Mouse (Mus musculus) heart, adult 2 months (tissue): Measurements from ENCODE around the gene Sp7. TPM values are rescaled to one million over a fixed set of nuclear protein-coding genes. Genes with fewer than 3 reads are reported as not detected.

Experiments
- DNase-seq, 2 experiments: peaks; one replicate each; pipeline ENCODE4 v3.0.0; 2021
- H3K27ac ChIP-seq: fragments of 200-600 bp; 2 replicates; pipeline ENCODE4 v1.8.1; 2022
- H3K27me3 ChIP-seq: fragments of 200-500 bp; 2 replicates; pipeline ENCODE4 v1.6.1; 2012; ENCODE audit warnings: mild to moderate bottlenecking, low read length, inconsistent platforms, mixed read lengths; ENCODE audit not compliant: control insufficient read depth, insufficient read depth
- H3K36me3 ChIP-seq: fragments of 200-500 bp; 2 replicates; pipeline ENCODE4 v1.6.1; 2012; ENCODE audit warnings: low read length, inconsistent platforms; ENCODE audit not compliant: control insufficient read depth, insufficient read depth
- H3K4me1 ChIP-seq: fragments of 200-500 bp; 2 replicates; pipeline ENCODE4 v1.6.1; 2011; ENCODE audit warnings: low read length; ENCODE audit not compliant: control insufficient read depth, insufficient read depth
- H3K4me3 ChIP-seq: fragments of 200-600 bp; 2 replicates; pipeline ENCODE4 v1.8.1; 2022
- H3K79me2 ChIP-seq: fragments of 200-500 bp; replicated peaks from 2 replicates; pipeline ENCODE4 v1.6.1; 2012; ENCODE audit warnings: mild to moderate bottlenecking, inconsistent platforms, low read length, moderate library complexity, mixed read lengths; ENCODE audit not compliant: control insufficient read depth, insufficient read depth
- H3K9ac ChIP-seq: fragments of 200-500 bp; 2 replicates; pipeline ENCODE4 v1.6.1; 2012; ENCODE audit warnings: low read depth, mild to moderate bottlenecking, control low read depth, inconsistent platforms, low read length, mixed read lengths
- CTCF ChIP-seq: fragments of 200-600 bp; IDR thresholded peaks from 2 replicates; pipeline ENCODE4 v1.8.1; 2022; ENCODE audit warnings: antibody characterized with exemption, mild to moderate bottlenecking, moderate library complexity
- EP300 ChIP-seq: fragments of 200-500 bp; IDR thresholded peaks from 2 replicates; pipeline ENCODE4 v1.6.1; 2011; ENCODE audit warnings: low read depth, low read length, control low read depth; ENCODE audit not compliant: insufficient read depth
- POLR2A ChIP-seq: fragments of 200-500 bp; IDR thresholded peaks from 2 replicates; pipeline ENCODE4 v1.6.1; 2011; ENCODE audit warnings: mild to moderate bottlenecking, low read depth, low read length, control low read depth; ENCODE audit not compliant: insufficient read depth
- WGBS: fragments of 180-500 bp; shearing (Covaris S2); methylation state at CpG from one replicate; pipeline ENCODE4 v1.1.7; 2018; 5-methylcytosine and 5-hydroxymethylcytosine counted together
- intact Hi-C: fragments of 180-260 bp; cut with DNase I; formaldehyde crosslinking; loops from one replicate; pipeline ENCODE4 v1.15.1; 2025
- polyA plus RNA-seq: library from polyadenylated mRNA; depleted of rRNA; stranded (reverse); fragments of >200 nt; gene quantifications from 2 replicates; pipeline ENCODE4 v1.2.3, GENCODE M21; 2012
- total RNA-seq, 2 experiments: library from RNA; stranded (reverse); gene quantifications; 2 replicates each; pipeline ENCODE4 v1.2.3; 2021

Gene Sp7
- total and polyA plus RNA-seq, 3 experiments, result not detected

GRCm38 (mm10) chr15:102398629-102399028 lies 31.6 kb upstream of the Sp7 start:
- peak overlapping the region; percentile 99 for H3K27ac ChIP-seq
- H3K79me2 ChIP-seq, result no peaks in the 10 kb centered on the region
- H3K4me3 ChIP-seq, result peak overlapping the region; percentile 57
- intact Hi-C loops, result no loop called here
- peaks cover 10% of the 10 kb centered on the region; the same call in 1 of the 2 replicates for H3K36me3 ChIP-seq
- TF ChIP-seq EP300, result no peak
- no peak for TF ChIP-seq CTCF
- TF ChIP-seq POLR2A, result no peak
- no peak for DNase-seq
- no peaks in the 10 kb centered on the region for H3K27me3 ChIP-seq
- peaks cover 13% of the 10 kb centered on the region for H3K4me1 ChIP-seq
- H3K9ac ChIP-seq, result no peak overlapping the region
- 43% methylated on average over 5 of the region's 5 CpGs for WGBS

GRCm38 (mm10) chr15:102395061-102395460 lies 28.1 kb upstream of the Sp7 start:
- Histone ChIP-seq H3K9ac (peak overlapping the region; percentile 11; the same call in 1 of the 2 replicates), H3K4me1 (peaks cover 13% of the 10 kb centered on the region), H3K36me3 (peaks cover 6% of the 10 kb centered on the region; the same call in 1 of the 2 replicates), H3K79me2 (no peaks in the 10 kb centered on the region), H3K4me3 (no peak overlapping the region), H3K27me3 (no peaks in the 10 kb centered on the region), H3K27ac (peak overlapping the region; percentile 79)
- DNase-seq, result peak in 1 of 2 experiments; percentile 39
- intact Hi-C loops, result no loop called here
- WGBS, result 24% methylated on average over 3 of the region's 3 CpGs
- TF ChIP-seq POLR2A (no peak), CTCF (no peak), EP300 (no peak)

GRCm38 (mm10) chr15:102393584-102394014 lies 26.6 kb upstream of the Sp7 start:
- H3K9ac ChIP-seq, result no peak overlapping the region
- H3K79me2 ChIP-seq, result no peaks in the 10 kb centered on the region
- H3K36me3 ChIP-seq, result peaks cover 6% of the 10 kb centered on the region; the same call in 1 of the 2 replicates
- peak overlapping the region; percentile 79 for H3K27ac ChIP-seq
- peaks cover 12% of the 10 kb centered on the region for H3K4me1 ChIP-seq
- DNase-seq, result peak in 1 of 2 experiments; percentile 48
- intact Hi-C loops, result no loop called here
- H3K27me3 ChIP-seq, result no peaks in the 10 kb centered on the region
- no peak for TF ChIP-seq POLR2A
- no peak; the same call in 1 of the 2 replicates for TF ChIP-seq CTCF
- TF ChIP-seq EP300, result no peak
- no peak overlapping the region for H3K4me3 ChIP-seq

GRCm38 (mm10) chr15:102392520-102392919 lies 25.5 kb upstream of the Sp7 start:
- Histone ChIP-seq H3K27ac (peak overlapping the region; percentile 79), H3K9ac (no peak overlapping the region), H3K79me2 (no peaks in the 10 kb centered on the region), H3K27me3 (no peaks in the 10 kb centered on the region), H3K4me3 (no peak overlapping the region), H3K36me3 (peaks cover 6% of the 10 kb centered on the region; the same call in 1 of the 2 replicates), H3K4me1 (peaks cover 11% of the 10 kb centered on the region)
- DNase-seq, result no peak
- no peak for TF ChIP-seq EP300
- TF ChIP-seq CTCF, result no peak
- WGBS, result 18% methylated on average over 2 of the region's 2 CpGs
- intact Hi-C loops, result no loop called here

- peaks cover 3% of the 10 kb centered on the region; the same call in 1 of the 2 replicates for H3K36me3 ChIP-seq
- peak overlapping the region; percentile 13; the same call in 1 of the 2 replicates for H3K27ac ChIP-seq
- H3K79me2 ChIP-seq, result no peaks in the 10 kb centered on the region
- H3K27me3 ChIP-seq, result no peaks in the 10 kb centered on the region
- DNase-seq, result no peak
- H3K4me1 ChIP-seq, result peaks cover 5% of the 10 kb centered on the region
- WGBS, result 69% methylated on average over 3 of the region's 3 CpGs
- no peak overlapping the region for H3K4me3 ChIP-seq
- no peak overlapping the region for H3K9ac ChIP-seq
- no peak for TF ChIP-seq POLR2A
- TF ChIP-seq EP300, result no peak
- no peak for TF ChIP-seq CTCF
- intact Hi-C loops, result loop anchor here (10.0 kb wide), 1 partner anchor 136 kb away; the partner anchor contains the start of gene Npff
These were observed 22.0 kb upstream of the Sp7 start for GRCm38 (mm10) chr15:102388942-102389341.

- Histone ChIP-seq H3K27me3 (no peaks in the 10 kb centered on the region), H3K79me2 (no peaks in the 10 kb centered on the region), H3K36me3 (no peaks in the 10 kb centered on the region), H3K9ac (no peak overlapping the region), H3K4me3 (no peak overlapping the region), H3K27ac (no peak overlapping the region), H3K4me1 (no peaks in the 10 kb centered on the region; the same call in 1 of the 2 replicates)
- intact Hi-C loops, result loop anchor here (10.0 kb wide), 1 partner anchor 138 kb away; the partner anchor contains the start of gene Npff
- 38% methylated on average over 9 of the region's 9 CpGs for WGBS
- DNase-seq, result no peak
- TF ChIP-seq EP300 (no peak), CTCF (no peak), POLR2A (no peak)
These were observed 19.7 kb upstream of the Sp7 start for GRCm38 (mm10) chr15:102386640-102387039.
